Mouse (Mus musculus) lung, embryonic 15.5 days (tissue): ENCODE measurements around the gene Gm8024. TPM values are rescaled to one million over a fixed set of nuclear protein-coding genes. Genes with fewer than 3 reads are reported as not detected.
"Not testable (repeated sequence)": the region's sequence is repeated elsewhere in the genome, so short reads cannot be mapped to it uniquely, and the experiment has no call there.

Source experiments
- ATAC-seq: fragments of 200-750 bp; cut with Nextera tagmentation; 2 replicates; pipeline ENCODE4 v1.8.0; 2017; ENCODE audit warnings: moderate number of reproducible peaks, borderline replicate concordance; ENCODE audit not compliant: low FRiP score, low TSS enrichment; ENCODE audit errors: extremely low read depth
- H3K27ac ChIP-seq: fragments of 300-500 bp; sonication (generic); 2 replicates; pipeline ENCODE4 v1.5.1; 2015; ENCODE audit warnings: moderate library complexity, mild to moderate bottlenecking, inconsistent platforms
- H3K27me3 ChIP-seq: fragments of 300-500 bp; sonication (generic); 2 replicates; pipeline ENCODE4 v1.6.1; 2015; ENCODE audit warnings: inconsistent platforms
- H3K36me3 ChIP-seq: fragments of 300-500 bp; sonication (generic); 2 replicates; pipeline ENCODE4 v1.6.1; 2015; ENCODE audit warnings: inconsistent platforms
- H3K4me1 ChIP-seq: fragments of 300-500 bp; sonication (generic); 2 replicates; pipeline ENCODE4 v1.6.1; 2015; ENCODE audit warnings: inconsistent platforms
- H3K4me2 ChIP-seq: fragments of 300-500 bp; sonication (generic); 2 replicates; pipeline ENCODE4 v1.6.1; 2015; ENCODE audit warnings: inconsistent platforms, mild to moderate bottlenecking, moderate library complexity
- H3K4me3 ChIP-seq: fragments of 300-500 bp; sonication (generic); 2 replicates; pipeline ENCODE4 v1.5.1; 2015; ENCODE audit warnings: mild to moderate bottlenecking, inconsistent platforms
- H3K9ac ChIP-seq: fragments of 300-500 bp; sonication (generic); 2 replicates; pipeline ENCODE4 v1.6.1; 2015; ENCODE audit warnings: inconsistent platforms
- H3K9me3 ChIP-seq: fragments of 300-500 bp; sonication (generic); 2 replicates; pipeline ENCODE4 v1.6.1; 2016; ENCODE audit warnings: inconsistent platforms
- WGBS: fragments of 180-500 bp; shearing (Covaris S2); methylation state at CpG from one replicate; pipeline ENCODE4 v1.1.7; 2015; 5-methylcytosine and 5-hydroxymethylcytosine counted together
- polyA plus RNA-seq: library from polyadenylated mRNA; unstranded; fragments of >200 nt; fragmentation: Nextera tagmentation; extraction: Ambion mirVana; gene quantifications from 2 replicates; pipeline ENCODE4 v1.2.1, GENCODE M21; 2015

The Gm8024 gene
- not detected in 2 replicates for polyA plus RNA-seq

DNA sequence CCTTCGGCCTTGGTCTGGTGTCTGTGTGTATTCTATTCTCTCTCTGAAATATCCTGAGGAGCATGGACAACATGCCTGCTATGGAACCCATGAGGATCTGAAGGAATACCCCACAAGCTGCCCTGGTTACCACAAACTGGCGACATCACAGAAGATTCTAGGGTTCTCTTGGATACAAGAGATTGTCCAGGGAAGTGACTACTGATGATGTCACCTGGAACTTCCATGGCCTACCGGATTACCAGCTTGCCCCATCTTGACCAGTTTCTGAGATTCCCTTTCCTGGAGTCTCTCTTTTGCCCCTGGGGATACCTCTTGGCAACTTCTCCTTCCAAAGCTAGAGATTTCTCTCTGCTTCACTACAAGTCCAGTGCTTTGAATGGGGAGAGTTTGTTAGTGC lies at the start of gene Gm8024:
TSS of gene Gm8024 (minus strand) at position 101 of the 400 bp plus-strand sequence.
- H3K9ac ChIP-seq, H3K4me3 ChIP-seq, H3K27me3 ChIP-seq, H3K36me3 ChIP-seq, H3K4me2 ChIP-seq, H3K27ac ChIP-seq, H3K9me3 ChIP-seq, ATAC-seq, H3K4me1 ChIP-seq: not testable (repeated sequence)
- 94% methylated on average over 1 of the region's 3 CpGs for WGBS

DNA sequence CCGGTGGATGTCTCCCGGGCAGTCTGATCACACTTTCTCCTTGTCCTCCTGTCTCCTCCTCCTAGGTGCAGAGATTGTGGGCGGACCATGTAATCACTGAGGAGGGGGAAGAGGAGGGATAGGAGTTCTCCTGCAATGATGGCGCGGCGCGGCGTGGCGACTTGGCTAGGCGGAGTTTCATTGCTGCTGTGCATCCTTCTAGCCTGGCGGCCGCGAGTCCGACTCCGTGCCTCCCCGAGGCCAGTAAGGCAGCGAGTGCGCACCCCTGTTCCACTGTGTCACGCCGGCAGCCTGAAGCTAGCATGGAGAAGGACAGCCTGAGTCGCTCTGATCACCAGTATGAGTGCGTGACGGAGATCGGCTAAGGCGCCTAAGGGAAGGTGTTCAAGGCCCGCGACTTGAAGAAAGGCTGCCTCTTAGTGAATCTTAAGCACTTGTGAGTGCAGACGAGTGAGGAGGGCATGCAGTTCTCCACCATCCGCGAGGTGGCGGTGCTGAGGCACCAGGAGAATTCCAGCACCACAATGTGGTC lies 19.2 kb upstream of the Gm8024 start:
- WGBS = 7% methylated on average over 14 of the region's 31 CpGs
- not testable (repeated sequence) for H3K36me3 ChIP-seq, H3K27me3 ChIP-seq, H3K9me3 ChIP-seq, H3K9ac ChIP-seq, H3K4me1 ChIP-seq, H3K27ac ChIP-seq, H3K4me2 ChIP-seq, ATAC-seq, H3K4me3 ChIP-seq

DNA sequence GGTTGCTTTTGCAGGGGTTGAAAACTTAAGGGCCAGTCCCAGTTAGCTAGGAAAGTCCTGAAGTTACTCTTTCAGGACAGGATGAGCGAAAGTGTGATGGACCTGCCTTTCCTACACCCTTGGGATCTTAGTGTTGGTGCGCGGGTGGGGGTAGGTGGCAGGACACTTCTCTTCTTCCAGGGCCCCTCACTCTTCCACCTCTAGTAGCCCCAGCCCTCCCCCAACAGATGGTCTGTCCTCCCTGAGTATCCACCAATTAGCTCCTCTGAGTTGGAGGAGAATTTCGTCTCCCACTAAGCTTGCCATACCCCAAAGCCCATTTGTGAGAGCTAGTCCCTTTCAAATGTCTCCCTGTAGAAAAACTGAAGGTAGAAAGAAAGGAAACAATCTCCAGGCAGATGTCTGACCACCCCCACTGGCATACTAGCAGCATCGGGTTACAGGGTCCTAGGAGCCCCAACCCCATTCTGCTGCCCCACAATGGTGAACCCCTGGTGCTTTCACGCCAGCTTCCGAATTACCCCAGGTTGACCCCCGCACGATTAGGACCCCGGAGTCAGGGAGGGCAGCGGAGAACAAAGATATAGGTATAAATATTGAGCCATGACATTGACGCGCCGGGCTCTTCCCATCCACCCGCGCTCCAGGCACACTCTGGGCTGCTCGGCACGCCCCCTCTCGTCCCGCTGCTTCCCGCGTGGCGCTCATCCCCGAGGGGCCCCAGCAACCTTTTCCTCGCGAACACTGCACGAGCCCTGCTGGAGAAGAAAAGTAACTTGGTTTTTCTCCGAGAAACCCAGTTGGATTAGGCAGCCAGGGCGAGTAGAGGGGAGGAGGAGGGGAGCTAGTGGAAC lies 18.5 kb upstream of the Gm8024 start:
- H3K36me3 ChIP-seq, H3K4me2 ChIP-seq, H3K27me3 ChIP-seq, H3K4me1 ChIP-seq, H3K4me3 ChIP-seq, H3K27ac ChIP-seq, H3K9me3 ChIP-seq, ATAC-seq, H3K9ac ChIP-seq: not testable (repeated sequence)
- 19% methylated on average over 19 of the region's 29 CpGs for WGBS

DNA sequence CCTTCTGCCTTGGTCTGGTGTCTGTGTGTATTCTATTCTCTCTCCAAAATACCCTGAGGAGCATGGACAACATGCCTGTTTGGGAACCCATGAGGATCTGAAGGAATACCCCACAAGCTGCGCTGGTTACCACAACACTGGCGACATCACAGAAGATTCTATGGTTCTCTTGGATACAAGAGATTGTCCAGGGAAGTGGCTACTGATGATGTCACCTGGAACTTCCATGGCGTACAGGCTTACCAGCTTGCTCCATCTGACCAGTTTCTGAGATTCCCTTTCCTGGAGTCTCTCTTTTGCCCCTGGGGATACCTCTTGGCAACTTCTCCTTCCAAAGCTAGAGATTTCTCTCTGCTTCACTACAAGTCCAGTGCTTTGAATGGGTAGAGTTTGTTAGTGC lies 21.8 kb downstream of the Gm8024 start, which contains the start of gene Gm8020:
TSS of gene Gm8020 (minus strand) at position 101 of the 400 bp plus-strand sequence.
- not testable (repeated sequence) for H3K27me3 ChIP-seq, ATAC-seq
- WGBS = 86% methylated on average over 2 of the region's 3 CpGs

More for the DNA sequence above, 21.8 kb downstream of the Gm8024 start, which contains the start of gene Gm8020:
- H3K9ac ChIP-seq, H3K4me3 ChIP-seq, H3K36me3 ChIP-seq, H3K4me1 ChIP-seq, H3K27ac ChIP-seq, H3K9me3 ChIP-seq, H3K4me2 ChIP-seq: not testable (repeated sequence)

Other genes starting within 250 kb of the Gm8024 start
- not detected in 2 replicates for gene Gm9611, start 226.9 kb downstream of the Gm8024 start, polyA plus RNA-seq
- gene Gm7995, start 214.1 kb downstream of the Gm8024 start, polyA plus RNA-seq = not detected in 2 replicates
- gene Gm8005, start 84.6 kb downstream of the Gm8024 start, polyA plus RNA-seq = not detected in 2 replicates
- not detected in 2 replicates for gene Gm8011, start 60.4 kb downstream of the Gm8024 start, polyA plus RNA-seq
- gene Gm8020, start 21.9 kb downstream of the Gm8024 start, polyA plus RNA-seq = not detected in 2 replicates
- gene Gm17124, start 75.6 kb upstream of the Gm8024 start, polyA plus RNA-seq = not detected in 2 replicates
- not detected in 2 replicates for gene Gm3633, start 117.6 kb upstream of the Gm8024 start, polyA plus RNA-seq
- not detected in 2 replicates for gene Gm10378, start 131.7 kb upstream of the Gm8024 start, polyA plus RNA-seq
- gene Gm3015, start 244.5 kb upstream of the Gm8024 start, polyA plus RNA-seq = not detected in 2 replicates